Mouse (Mus musculus) c-Kit-positive CD71-positive TER-119-negative erythroid progenitor cells, embryonic 14.5 days (primary cell): Measurements from ENCODE around the gene Rgma.
A peak's percentile ranks its signal among the peaks of the same experiment; 100 is the strongest.

Source experiments
- DNase-seq: peaks from one replicate; pipeline ENCODE4 v3.0.0-alpha.2; 2013; ENCODE audit warnings: low read depth

The Rgma gene

GRCm38 (mm10) chr7:73400051-73400916 is 25.0 kb downstream of the Rgma start:
- no peak for DNase-seq

DNA sequence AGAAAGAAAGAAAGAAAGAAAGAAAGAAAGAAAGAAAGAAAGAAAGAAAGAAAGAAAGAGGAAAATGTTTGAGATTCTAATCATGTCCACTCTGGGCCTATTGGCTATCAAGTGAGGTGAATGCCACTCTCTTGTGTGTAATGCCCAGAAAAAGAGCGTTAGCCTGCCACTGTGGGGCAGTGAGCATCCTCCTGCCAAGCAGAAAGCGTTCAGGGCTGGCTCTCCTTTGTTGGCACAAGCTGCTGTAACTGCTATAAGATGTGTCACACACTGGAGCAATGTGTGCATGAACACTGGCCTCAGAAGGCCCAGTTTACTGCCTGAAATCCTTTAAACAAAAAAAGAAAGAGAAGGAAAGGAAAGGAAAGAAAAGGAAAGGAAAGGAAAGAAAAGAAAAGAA is 26.8 kb downstream of the Rgma start:
- no peak for DNase-seq

GRCm38 (mm10) chr7:73402671-73403070 is 27.4 kb downstream of the Rgma start:
- DNase-seq, result no peak

DNA sequence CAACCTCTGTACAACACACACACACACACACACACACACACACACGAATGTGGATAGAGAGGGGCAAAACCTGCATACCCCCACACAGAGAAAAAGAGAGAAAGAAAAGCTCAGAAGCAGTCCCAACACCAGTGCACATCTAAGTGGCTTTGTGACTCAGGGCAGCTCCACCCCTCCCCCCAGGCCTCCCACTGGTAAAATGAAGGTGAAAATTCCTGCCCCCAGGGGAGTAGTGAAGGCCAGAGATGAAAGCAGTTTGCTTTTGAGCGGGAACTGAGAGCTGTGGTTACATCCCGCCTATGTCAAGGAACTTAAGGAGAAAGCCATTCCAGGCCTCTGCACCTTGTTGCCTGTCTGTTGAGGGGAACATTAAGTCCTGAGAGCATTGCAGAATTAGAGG is 28.2 kb downstream of the Rgma start:
- no peak for DNase-seq

GRCm38 (mm10) chr7:73405550-73405949 is 30.2 kb downstream of the Rgma start:
- DNase-seq, result no peak

- no peak for DNase-seq
Observed at GRCm38 (mm10) chr7:73411523-73411922, 36.2 kb downstream of the Rgma start.

DNA sequence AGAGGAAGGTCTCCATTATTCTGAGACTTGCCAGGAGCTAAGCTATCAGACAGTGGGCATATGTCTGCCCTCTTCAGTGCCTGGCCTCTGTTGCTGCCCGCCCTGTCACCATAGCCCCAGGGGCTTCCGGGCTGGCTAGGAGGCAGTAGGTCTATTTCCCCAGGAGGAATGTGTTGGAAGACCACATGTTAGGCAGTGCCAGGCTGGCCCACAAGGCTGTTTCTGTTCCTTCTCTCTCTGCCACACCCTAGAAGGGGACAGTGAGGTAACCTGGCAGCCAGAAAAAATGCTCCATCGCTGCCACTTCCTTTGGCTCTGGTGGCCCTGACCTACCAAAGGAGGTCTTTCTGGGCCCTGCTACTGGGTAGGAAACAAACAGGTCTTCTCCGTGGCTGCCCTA is 36.7 kb downstream of the Rgma start:
- DNase-seq, result no peak

GRCm38 (mm10) chr7:73412419-73412818 is 37.1 kb downstream of the Rgma start:
- no peak for DNase-seq

DNA sequence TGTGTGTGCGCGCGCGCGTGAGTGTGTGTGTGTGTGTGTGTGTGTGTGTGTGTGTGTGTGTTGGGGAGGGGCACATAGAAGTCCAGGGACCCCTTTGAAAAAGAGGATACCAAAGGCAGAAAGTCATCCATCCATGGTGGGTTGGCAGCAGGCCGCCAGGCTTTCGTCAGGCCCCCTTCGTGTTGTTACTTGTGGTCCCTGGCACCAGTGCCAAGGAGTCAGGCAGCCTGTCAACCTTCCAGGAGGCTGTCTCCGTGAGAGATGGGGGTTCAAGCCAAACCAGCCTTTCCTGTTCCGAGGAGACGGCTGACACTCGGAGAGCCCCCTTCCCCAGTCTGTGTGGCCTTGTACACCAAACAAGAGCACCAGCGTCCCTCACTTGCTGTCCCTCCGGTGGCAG is 38.9 kb downstream of the Rgma start:
- DNase-seq, result no peak

DNA sequence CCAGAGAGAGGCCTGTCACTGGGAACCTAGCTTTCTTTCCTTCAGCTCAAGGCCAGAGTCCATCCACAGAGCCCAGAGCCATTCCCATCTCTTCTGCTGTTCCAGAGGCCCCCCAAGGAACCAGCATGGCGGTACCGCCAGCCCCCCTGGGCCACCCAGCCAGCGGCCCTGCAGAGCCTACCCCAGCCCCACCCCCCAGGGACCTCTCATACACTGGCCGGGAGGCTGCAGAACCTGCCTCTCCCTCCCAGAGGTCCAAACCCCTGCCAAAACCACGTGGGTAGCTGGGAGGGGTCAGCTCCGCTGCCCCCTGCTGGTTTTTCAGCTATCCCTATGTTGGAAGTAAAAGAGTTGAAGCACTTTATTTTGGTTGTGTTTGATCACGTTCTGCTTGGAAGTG is 44.1 kb downstream of the Rgma start:
- DNase-seq, result no peak

DNA sequence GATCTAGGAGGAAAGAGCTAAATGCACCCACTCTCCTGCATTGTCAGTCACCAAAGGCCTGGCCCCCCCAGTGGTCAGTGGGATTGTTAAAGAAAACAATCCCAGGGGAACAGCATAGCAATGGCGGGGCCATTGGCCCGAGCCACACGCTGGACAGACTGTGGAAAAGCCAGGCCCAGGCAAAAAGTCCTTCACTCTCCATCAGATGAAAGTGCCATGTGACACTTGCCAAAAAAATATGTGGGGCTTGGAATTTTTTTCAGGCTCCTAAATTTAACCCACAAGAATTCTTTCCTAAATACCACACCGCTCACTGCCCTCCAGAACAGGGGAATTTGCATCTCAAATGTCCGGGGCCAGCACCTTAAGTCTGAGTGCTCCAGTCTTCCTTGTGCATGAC is 45.5 kb downstream of the Rgma start:
- DNase-seq, result no peak

DNA sequence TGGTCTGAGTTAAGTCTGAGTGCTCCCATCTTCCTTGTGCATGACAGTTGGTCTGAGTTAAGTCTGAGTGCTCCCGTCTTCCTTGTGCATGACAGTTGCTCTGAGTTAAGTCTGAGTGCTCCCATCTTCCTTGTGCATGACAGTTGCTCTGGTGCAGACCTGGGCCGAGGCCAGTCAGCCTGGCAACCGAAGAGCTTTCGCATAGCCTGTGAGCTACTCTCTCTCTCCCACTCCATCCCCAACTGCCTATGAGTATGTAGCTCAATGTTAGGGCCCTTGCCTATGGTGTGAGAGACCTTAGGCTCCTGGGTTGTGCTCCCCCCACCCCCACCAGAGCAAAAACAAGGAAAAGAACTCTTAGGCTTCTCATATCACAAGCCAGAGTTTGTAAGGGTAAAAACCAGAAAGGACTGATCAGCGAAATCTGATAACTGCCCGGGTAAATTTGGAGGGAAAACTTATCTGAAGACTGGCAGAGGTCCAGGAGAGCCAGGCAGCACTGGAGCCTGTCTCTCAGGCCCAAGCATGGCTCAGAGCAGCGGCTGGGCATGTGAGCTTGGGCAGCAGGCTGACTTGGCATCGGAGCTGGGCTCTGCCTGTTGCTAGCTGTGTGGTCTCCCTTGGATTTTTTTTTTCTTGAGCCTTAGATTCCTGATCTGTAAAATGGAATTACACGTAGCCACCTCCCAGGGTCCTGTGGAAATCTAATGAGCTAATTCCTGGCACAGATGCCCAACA is 46.1 kb downstream of the Rgma start:
- no peak for DNase-seq

GRCm38 (mm10) chr7:73422223-73423113 is 47.2 kb downstream of the Rgma start:
- DNase-seq, result peak; percentile 54

GRCm38 (mm10) chr7:73423236-73423635 is 47.9 kb downstream of the Rgma start:
- DNase-seq, result no peak

- DNase-seq, result no peak
Observed at GRCm38 (mm10) chr7:73424243-73424642, 48.9 kb downstream of the Rgma start.

GRCm38 (mm10) chr7:73424705-73425104 is 49.4 kb downstream of the Rgma start:
- DNase-seq, result no peak

DNA sequence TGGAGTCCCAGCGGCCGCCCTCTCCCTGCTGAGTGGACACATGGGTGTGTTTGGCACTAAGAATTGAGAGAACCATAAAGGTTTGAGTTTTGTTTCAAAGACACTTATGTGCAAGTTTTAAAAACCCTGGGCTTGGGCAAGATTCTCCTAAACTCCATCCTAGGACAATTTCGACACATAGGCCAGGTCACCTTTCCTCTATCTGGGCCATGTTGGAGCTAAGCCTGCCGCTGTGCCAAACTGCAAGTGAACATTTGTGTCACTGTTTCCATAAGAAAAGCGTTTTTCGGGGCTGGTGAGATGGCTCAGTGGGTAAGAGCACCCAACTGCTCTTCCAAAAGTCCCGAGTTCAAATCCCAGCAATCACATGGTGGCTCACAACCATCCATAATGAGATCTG is 50.1 kb downstream of the Rgma start:
- DNase-seq, result no peak

- DNase-seq, result no peak
Observed at GRCm38 (mm10) chr7:73426235-73426634, 50.9 kb downstream of the Rgma start.

DNA sequence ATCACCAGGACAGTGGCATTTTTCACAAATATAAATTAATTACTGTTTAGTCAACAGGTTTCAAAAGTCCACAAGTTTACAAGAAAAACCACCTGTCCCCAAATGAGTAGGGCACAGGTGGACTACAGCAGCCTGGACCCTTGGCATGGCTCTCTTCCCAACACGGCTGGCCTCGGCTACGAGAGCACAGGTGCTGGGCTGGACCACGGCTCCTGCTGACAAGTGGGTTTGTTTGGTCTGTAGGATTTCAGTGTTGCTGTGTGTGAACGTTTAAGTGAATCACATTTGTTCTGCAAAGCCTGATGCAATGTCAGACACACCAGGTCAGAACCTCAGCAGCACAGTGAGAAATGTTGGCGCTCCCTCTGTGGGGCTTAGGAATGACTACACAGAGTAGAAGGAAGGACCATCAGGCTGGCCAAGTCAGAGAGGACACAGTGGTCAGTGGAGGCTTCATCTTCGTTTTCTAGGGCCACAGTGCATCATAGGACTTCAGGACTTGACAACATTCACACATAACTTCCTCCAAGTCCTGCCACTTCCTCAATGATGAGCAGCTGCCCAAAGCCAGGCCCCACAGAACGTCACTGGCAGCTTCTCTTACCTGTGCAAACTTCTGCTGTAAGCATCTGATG is 51.6 kb downstream of the Rgma start:
- DNase-seq, result no peak

- no peak for DNase-seq
Observed at GRCm38 (mm10) chr7:73427794-73428193, 52.5 kb downstream of the Rgma start.

DNA sequence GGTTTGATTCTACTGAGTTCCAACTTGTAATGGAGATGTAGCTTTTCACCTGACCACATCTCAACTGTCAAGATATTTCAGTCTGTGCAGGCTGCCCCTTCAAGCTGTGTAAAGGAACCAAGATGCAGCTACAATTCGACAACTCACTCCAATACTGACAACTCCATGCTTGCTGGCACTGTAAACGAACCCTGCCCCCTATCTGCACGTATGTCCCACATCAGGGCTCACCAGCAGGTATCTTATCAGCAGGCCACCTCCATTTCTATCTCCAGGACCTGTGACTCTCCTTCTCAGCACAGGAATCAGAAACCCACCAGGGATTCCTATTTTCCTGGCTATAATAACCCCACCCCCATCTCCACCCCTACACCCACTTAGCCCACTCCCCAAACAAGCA is 53.2 kb downstream of the Rgma start:
- no peak for DNase-seq
